Mouse (Mus musculus) CH12.LX (cell line): ENCODE measurements around the gene Entpd7.

ENCODE experiments used
- GABPA ChIP-seq: IDR thresholded peaks from 2 replicates; pipeline ENCODE4 v1.6.1; 2012; ENCODE audit warnings: low read depth, low read length, improper control_type of control experiment, inconsistent platforms; ENCODE audit not compliant: insufficient replicate concordance
- MYC ChIP-seq: IDR thresholded peaks from 2 replicates; pipeline ENCODE4 v1.6.1; 2011; ENCODE audit warnings: low read depth, mild to moderate bottlenecking, improper control_type of control experiment, low read length
- POLR2A ChIP-seq: IDR thresholded peaks from 2 replicates; pipeline ENCODE4 v1.6.1; 2011; ENCODE audit warnings: low read depth, mild to moderate bottlenecking, improper control_type of control experiment, low read length

- TF ChIP-seq MYC: no peak
- no peak for TF ChIP-seq POLR2A
- TF ChIP-seq GABPA: no peak
Observed at GRCm38 (mm10) chr19:43747877-43748276, 58.4 kb downstream of the Entpd7 start.
